Mouse (Mus musculus): Measurements from ENCODE around the gene Ncam2. TPM values are rescaled to one million over a fixed set of nuclear protein-coding genes. Genes with fewer than 3 reads are reported as not detected.

Ncam2 gene
- polyA plus RNA-seq, 1 experiment from 2014 or later: 12.3 TPM

DNA sequence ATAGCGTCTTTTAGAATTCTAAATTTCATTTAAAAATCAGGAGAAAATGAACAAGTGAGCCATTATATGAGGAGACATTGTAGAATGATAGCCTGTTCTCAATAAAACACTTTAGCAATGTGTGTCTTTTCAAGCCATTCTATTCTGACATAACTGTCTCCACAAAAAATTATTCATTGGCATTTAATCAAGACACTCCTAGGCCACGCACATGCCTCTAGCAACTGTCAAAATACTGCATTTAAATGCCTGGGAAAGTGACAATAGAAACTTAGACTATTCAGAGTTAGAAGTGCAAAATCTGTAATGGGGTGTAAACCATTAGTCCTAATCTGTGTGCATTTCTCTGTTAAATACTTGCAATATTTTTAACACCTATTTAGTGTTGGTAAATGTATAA, 456.1 kb downstream of the Ncam2 start:
- H3K4me1 ChIP-seq (replicated peaks; ENCODE audit: control insufficient read depth, insufficient read depth, low read length): no peaks in the 10 kb centered on the region; the same call in 1 of the 2 replicates
- no peaks in the 10 kb centered on the region for H3K27me3 ChIP-seq (replicated peaks; ENCODE audit: control insufficient read depth, insufficient read depth, low read length)
- no peaks in the 10 kb centered on the region for H3K36me3 ChIP-seq (ENCODE audit: control insufficient read depth, insufficient read depth)
- H3K4me3 ChIP-seq (replicated peaks; ENCODE audit: low read length): no peak overlapping the region
- no peak overlapping the region for H3K27ac ChIP-seq (ENCODE audit: low read length)
- H3K4me2 ChIP-seq (ENCODE audit: low read length): no peak overlapping the region
- no peaks in the 10 kb centered on the region for H3K9me3 ChIP-seq (ENCODE audit: control insufficient read depth, low read length)
- WGBS: 28% methylated on average over 2 of the region's 2 CpGs
- H3K9ac ChIP-seq (replicated peaks; ENCODE audit: low read depth, low read length): no peak overlapping the region
- peak; percentile 58 for ATAC-seq

DNA sequence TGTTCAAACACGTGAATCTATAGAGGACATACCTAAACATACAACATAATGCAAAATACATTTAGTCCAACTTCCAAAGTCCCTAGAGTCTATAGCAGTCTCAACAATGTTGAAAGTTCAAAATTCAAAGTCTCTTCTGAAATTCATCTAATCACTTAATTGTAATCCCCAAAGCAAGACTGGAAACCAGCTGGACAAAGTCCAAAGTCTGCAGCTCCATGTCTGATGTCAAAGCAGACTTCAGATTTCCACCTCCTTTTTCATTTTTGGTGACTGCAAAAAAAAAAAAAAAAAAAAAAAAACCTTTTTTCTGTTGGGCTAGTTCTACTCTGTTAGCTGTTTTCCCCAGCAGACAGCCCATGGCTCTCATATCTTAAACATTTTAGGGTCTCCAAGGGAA, 473.4 kb downstream of the Ncam2 start:
- Histone ChIP-seq H3K27ac (ENCODE audit: low read length) (no peak overlapping the region), H3K9me3 (ENCODE audit: control insufficient read depth, low read length) (no peaks in the 10 kb centered on the region), H3K4me1 (replicated peaks; ENCODE audit: control insufficient read depth, insufficient read depth, low read length) (no peaks in the 10 kb centered on the region), H3K9ac (replicated peaks; ENCODE audit: low read depth, low read length) (no peak overlapping the region), H3K4me3 (replicated peaks; ENCODE audit: low read length) (no peak overlapping the region), H3K27me3 (replicated peaks; ENCODE audit: control insufficient read depth, insufficient read depth, low read length) (no peaks in the 10 kb centered on the region), H3K4me2 (ENCODE audit: low read length) (no peak overlapping the region), H3K36me3 (ENCODE audit: control insufficient read depth, insufficient read depth) (no peaks in the 10 kb centered on the region)
- no peak for ATAC-seq
- WGBS: 77% methylated on average over 1 of the region's 1 CpGs

DNA sequence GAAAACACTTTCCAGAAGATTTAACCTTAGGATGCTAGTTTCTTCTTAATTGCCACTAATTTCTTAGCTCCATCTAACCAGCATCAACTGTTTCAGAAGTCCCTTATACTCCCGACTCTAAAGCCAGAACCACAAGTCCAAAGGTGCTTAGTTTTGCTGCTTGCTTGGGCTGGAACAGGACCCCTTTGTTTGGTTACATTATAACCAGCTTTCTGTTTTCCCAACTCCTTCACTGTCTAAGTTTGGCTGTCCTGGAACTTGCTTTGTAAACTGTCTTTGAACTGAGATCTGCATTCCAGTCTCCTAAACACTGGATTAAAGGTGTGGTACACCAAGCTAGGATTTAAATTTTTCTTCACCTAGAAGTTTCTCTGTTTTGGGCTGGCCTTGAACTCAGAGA, 475.0 kb downstream of the Ncam2 start:
- H3K9ac ChIP-seq (replicated peaks; ENCODE audit: low read depth, low read length): no peak overlapping the region
- no peaks in the 10 kb centered on the region for H3K36me3 ChIP-seq (ENCODE audit: control insufficient read depth, insufficient read depth)
- H3K4me3 ChIP-seq (replicated peaks; ENCODE audit: low read length): no peak overlapping the region
- no peak overlapping the region for H3K27ac ChIP-seq (ENCODE audit: low read length)
- no peaks in the 10 kb centered on the region for H3K9me3 ChIP-seq (ENCODE audit: control insufficient read depth, low read length)
- H3K4me2 ChIP-seq (ENCODE audit: low read length): no peak overlapping the region
- no peaks in the 10 kb centered on the region for H3K27me3 ChIP-seq (replicated peaks; ENCODE audit: control insufficient read depth, insufficient read depth, low read length)
- no peak for ATAC-seq
- WGBS: 83% methylated on average over 1 of the region's 1 CpGs
- H3K4me1 ChIP-seq (replicated peaks; ENCODE audit: control insufficient read depth, insufficient read depth, low read length): no peaks in the 10 kb centered on the region

Data from forebrain, embryonic 16.5 days (tissue).